Mouse (Mus musculus): Measurements from ENCODE around the gene Twf1. TPM values are rescaled to one million over a fixed set of nuclear protein-coding genes. Genes with fewer than 3 reads are reported as not detected.

Gene Twf1
- total and polyA plus RNA-seq, 3 experiments: 10.4 to 37.0 (median 30.1) TPM

DNA sequence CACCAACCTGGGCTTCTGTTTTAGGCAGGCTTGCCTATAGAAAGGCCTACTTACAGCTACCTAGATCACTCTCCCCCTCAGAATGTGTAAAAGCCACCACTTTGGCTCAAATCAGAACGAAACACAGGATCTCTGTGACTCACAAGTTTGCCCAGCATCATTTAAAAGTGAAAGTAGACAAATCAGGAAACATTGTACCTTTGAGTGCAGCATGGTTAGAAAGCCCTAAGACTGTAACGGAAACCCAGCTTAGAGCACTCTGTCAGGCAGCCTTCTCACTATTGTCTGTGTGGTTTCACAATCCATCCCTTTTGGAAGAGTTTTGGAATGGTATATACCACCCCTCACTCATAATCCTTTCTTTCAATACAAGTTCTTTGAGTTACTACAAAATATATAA is 24.8 kb downstream of the Twf1 start:
- H3K36me3 ChIP-seq (replicated peaks in 1 of 2; ENCODE audit: control insufficient read depth in 1 of 2, insufficient read depth in 1 of 2, low read length in 1 of 2): peaks cover 13 to 72% of the 10 kb centered on the region in 2 experiments
- H3K4me3 ChIP-seq (replicated peaks in 1 of 3; ENCODE audit: low read depth in 2 of 3, low read length in 2 of 3, poor library complexity in 1 of 3): no peak overlapping the region
- peaks cover 0 to 19% of the 10 kb centered on the region in 2 experiments; a peak in 2 of 4 replicates for H3K4me1 ChIP-seq (ENCODE audit: control insufficient read depth in 1 of 2, insufficient read depth in 2 of 2)
- DNase-seq (ENCODE audit: extremely low read depth): no peak
- no peak overlapping the region for H3K4me2 ChIP-seq (ENCODE audit: insufficient read depth, low read depth, poor library complexity, severe bottlenecking)
- H3K9ac ChIP-seq (ENCODE audit: insufficient read depth, low read depth): no peak overlapping the region
- in situ Hi-C loops (cut with MboI; ENCODE audit: low pct_ligation_motif_present, low pct_unique_long_range_greater_than_20kb, low sequenced_read_pairs): no loop called here
- H3K27me3 ChIP-seq (replicated peaks): no peaks in the 10 kb centered on the region
- dilution Hi-C loops (cut with MboI; ENCODE audit: extremely low pct_ligation_motif_present, extremely low pct_unique_long_range_greater_than_20kb, low sequenced_read_pairs): no loop called here
- TF ChIP-seq SIN3A (IDR thresholded peaks at IDR 0.05; ENCODE audit: low read length) (no peak), ETS1 (conservative IDR thresholded peaks at IDR 0.05; ENCODE audit: low read depth, low read length) (no peak), SMC3 (IDR thresholded peaks at IDR 0.05; ENCODE audit: low read depth, low read length) (no peak), JUND (conservative IDR thresholded peaks at IDR 0.05; ENCODE audit: low read depth, low read length) (no peak)
- no peaks in the 10 kb centered on the region for H3K9me3 ChIP-seq (replicated peaks; ENCODE audit: low read length)
- H3K79me2 ChIP-seq (replicated peaks; ENCODE audit: control insufficient read depth, extremely low read depth, insufficient read depth, poor library complexity, severe bottlenecking): no peaks in the 10 kb centered on the region
- H3K27ac ChIP-seq (ENCODE audit: insufficient read depth, low read depth): no peak overlapping the region

DNA sequence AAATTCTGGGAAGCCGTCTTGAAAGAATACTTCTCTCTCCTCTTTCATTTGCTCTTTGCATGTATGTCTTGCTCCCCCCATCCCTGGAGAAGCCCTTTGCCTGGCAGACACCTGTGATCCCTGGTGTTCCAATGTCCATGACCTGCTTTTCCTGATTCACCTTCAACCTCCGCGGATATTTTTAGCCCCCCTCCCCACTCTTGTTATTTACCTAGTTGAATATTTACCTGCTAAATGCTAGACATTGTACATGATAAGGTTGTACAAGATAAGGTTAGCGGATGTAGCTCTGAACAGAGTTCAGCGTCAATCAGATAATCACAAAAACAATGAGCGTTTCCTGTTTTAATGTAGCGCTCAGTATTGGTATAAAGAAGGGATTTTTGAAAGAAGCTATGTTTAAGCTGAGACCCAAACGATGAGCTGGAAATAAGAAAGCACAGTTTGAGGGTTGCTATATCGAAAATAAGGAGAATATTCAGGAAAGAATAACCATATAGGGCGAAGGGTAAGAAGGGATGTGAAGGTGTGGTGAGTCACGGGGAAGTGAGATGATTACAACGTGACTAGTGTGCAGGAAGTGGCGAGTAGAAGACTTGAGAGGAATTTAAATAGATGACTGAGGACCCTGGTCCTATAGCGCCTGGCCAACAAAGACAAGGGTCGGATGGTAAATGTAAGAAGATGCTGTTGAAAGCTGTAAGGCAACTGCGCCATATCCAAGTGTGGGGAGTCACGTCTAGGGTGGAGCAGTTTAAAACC is 30.6 kb downstream of the Twf1 start:
- in situ Hi-C loops (cut with MboI; ENCODE audit: low pct_ligation_motif_present, low pct_unique_long_range_greater_than_20kb, low sequenced_read_pairs): no loop called here
- H3K36me3 ChIP-seq (replicated peaks in 1 of 2; ENCODE audit: control insufficient read depth in 1 of 2, insufficient read depth in 1 of 2, low read length in 1 of 2): peaks cover 28 to 73% of the 10 kb centered on the region in 2 experiments
- TF ChIP-seq USF2 (conservative IDR thresholded peaks at IDR 0.05; ENCODE audit: low read depth, low read length) (no peak), MAZ (IDR thresholded peaks at IDR 0.05; ENCODE audit: low read depth, low read length) (no peak), JUND (conservative IDR thresholded peaks at IDR 0.05; ENCODE audit: low read depth, low read length) (no peak), SMC3 (IDR thresholded peaks at IDR 0.05; ENCODE audit: low read depth, low read length) (no peak), JUN (IDR thresholded peaks at IDR 0.05; ENCODE audit: insufficient read depth, low read depth, low read length) (no peak), PAX5 (IDR thresholded peaks at IDR 0.05; ENCODE audit: low read length) (no peak), ELF1 (IDR thresholded peaks at IDR 0.05; ENCODE audit: low read depth, low read length) (no peak), CHD2 (IDR thresholded peaks at IDR 0.05; ENCODE audit: low read length) (no peak), MEF2A (IDR thresholded peaks at IDR 0.05; ENCODE audit: borderline replicate concordance, low read depth, low read length) (no peak)

DNA sequence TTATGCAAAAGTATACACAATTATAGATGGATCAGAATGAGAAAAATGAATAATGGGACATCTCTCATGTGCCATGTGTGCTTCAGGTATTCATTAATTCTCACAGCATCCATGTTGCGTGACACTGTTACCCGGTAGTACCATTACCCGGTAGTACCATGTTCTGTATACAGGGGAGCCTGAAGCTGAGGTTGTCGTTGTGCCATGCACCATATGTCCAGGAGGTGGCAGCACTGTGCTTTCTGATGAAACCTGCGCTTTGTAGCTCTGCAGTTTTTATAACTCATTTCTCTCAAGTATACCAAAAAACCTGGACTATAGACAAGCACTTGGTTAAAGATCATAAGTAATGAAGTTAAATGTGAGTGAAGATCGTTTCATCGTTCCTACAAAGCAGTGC is 32.2 kb downstream of the Twf1 start:
- Histone ChIP-seq H3K4me3 (replicated peaks in 1 of 3; ENCODE audit: low read depth in 2 of 3, low read length in 2 of 3, poor library complexity in 1 of 3) (no peak overlapping the region), H3K4me2 (ENCODE audit: insufficient read depth, low read depth, poor library complexity, severe bottlenecking) (no peak overlapping the region), H3K36me3 (replicated peaks in 1 of 2; ENCODE audit: control insufficient read depth in 1 of 2, insufficient read depth in 1 of 2, low read length in 1 of 2) (peaks cover 33 to 79% of the 10 kb centered on the region in 2 experiments), H3K9me3 (replicated peaks; ENCODE audit: low read length) (peaks cover 3% of the 10 kb centered on the region), H3K79me2 (replicated peaks; ENCODE audit: control insufficient read depth, extremely low read depth, insufficient read depth, poor library complexity, severe bottlenecking) (no peaks in the 10 kb centered on the region), H3K27ac (ENCODE audit: insufficient read depth, low read depth) (no peak overlapping the region), H3K27me3 (replicated peaks) (no peaks in the 10 kb centered on the region), H3K4me1 (ENCODE audit: control insufficient read depth in 1 of 2, insufficient read depth in 2 of 2) (no peaks in the 10 kb centered on the region), H3K9ac (ENCODE audit: insufficient read depth, low read depth) (no peak overlapping the region)
- in situ Hi-C loops (cut with MboI; ENCODE audit: low pct_ligation_motif_present, low pct_unique_long_range_greater_than_20kb, low sequenced_read_pairs) (no loop called here), dilution Hi-C loops (cut with MboI; ENCODE audit: extremely low pct_ligation_motif_present, extremely low pct_unique_long_range_greater_than_20kb, low sequenced_read_pairs) (no loop called here)
- DNase-seq (ENCODE audit: extremely low read depth): peak; percentile 87
- TF ChIP-seq IRF4 (IDR thresholded peaks at IDR 0.05; ENCODE audit: low read depth, low read length): peak; percentile 65
- 0 out of 2 replicates have a peak, but pooled peaks have one; percentile 50 for TF ChIP-seq SIN3A (IDR thresholded peaks at IDR 0.05; ENCODE audit: low read length)
- TF ChIP-seq ETS1 (conservative IDR thresholded peaks at IDR 0.05; ENCODE audit: low read depth, low read length): no peak
- peak; percentile 90 for TF ChIP-seq SMC3 (IDR thresholded peaks at IDR 0.05; ENCODE audit: low read depth, low read length)
- peak; percentile 60; the same call in 1 of the 2 replicates for TF ChIP-seq ELF1 (IDR thresholded peaks at IDR 0.05; ENCODE audit: low read depth, low read length)
- no peak for TF ChIP-seq KAT2A (IDR thresholded peaks at IDR 0.05; ENCODE audit: insufficient replicate concordance, low read length)
- TF ChIP-seq RAD21 (IDR thresholded peaks at IDR 0.05; ENCODE audit: low read depth, low read length): peak; percentile 88
- 0 out of 2 replicates have a peak, but pooled peaks have one; percentile 19 for TF ChIP-seq NRF1 (IDR thresholded peaks at IDR 0.05; ENCODE audit: low read depth, low read length)
- peak; percentile 24; the same call in 1 of the 2 replicates for TF ChIP-seq MAFK (IDR thresholded peaks at IDR 0.05; ENCODE audit: insufficient replicate concordance, low read length)
- peak; percentile 31; the same call in 1 of the 2 replicates for TF ChIP-seq JUND (conservative IDR thresholded peaks at IDR 0.05; ENCODE audit: low read depth, low read length)
- TF ChIP-seq MYC (IDR thresholded peaks at IDR 0.05; ENCODE audit: low read depth, low read length): peak; percentile 56; the same call in 1 of the 2 replicates
- 0 out of 2 replicates have a peak, but pooled peaks have one; percentile 17 for TF ChIP-seq MAX (IDR thresholded peaks at IDR 0.05; ENCODE audit: low read length)
- TF ChIP-seq ZKSCAN1 (IDR thresholded peaks at IDR 0.05; ENCODE audit: borderline replicate concordance, low read depth, low read length): no peak
- peak; percentile 42; the same call in 1 of the 2 replicates for TF ChIP-seq ZC3H11A (IDR thresholded peaks at IDR 0.05; ENCODE audit: low read depth, low read length)
- TF ChIP-seq MXI1 (IDR thresholded peaks at IDR 0.05; ENCODE audit: low read depth, low read length): peak; percentile 60; the same call in 1 of the 2 replicates
- peak; percentile 58; the same call in 1 of the 2 replicates for TF ChIP-seq NELFE (IDR thresholded peaks at IDR 0.05; ENCODE audit: low read depth, low read length)

More for the DNA sequence above, 30.6 kb downstream of the Twf1 start:
- no peak for DNase-seq (ENCODE audit: extremely low read depth)
- no peak overlapping the region for H3K4me2 ChIP-seq (ENCODE audit: insufficient read depth, low read depth, poor library complexity, severe bottlenecking)
- dilution Hi-C loops (cut with MboI; ENCODE audit: extremely low pct_ligation_motif_present, extremely low pct_unique_long_range_greater_than_20kb, low sequenced_read_pairs): no loop called here
- no peaks in the 10 kb centered on the region for H3K9me3 ChIP-seq (replicated peaks; ENCODE audit: low read length)
- no peak overlapping the region for H3K9ac ChIP-seq (ENCODE audit: insufficient read depth, low read depth)
- H3K4me3 ChIP-seq (replicated peaks in 1 of 3; ENCODE audit: low read depth in 2 of 3, low read length in 2 of 3, poor library complexity in 1 of 3): no peak overlapping the region
- no peaks in the 10 kb centered on the region for H3K27me3 ChIP-seq (replicated peaks)
- H3K79me2 ChIP-seq (replicated peaks; ENCODE audit: control insufficient read depth, extremely low read depth, insufficient read depth, poor library complexity, severe bottlenecking): no peaks in the 10 kb centered on the region
- H3K27ac ChIP-seq (ENCODE audit: insufficient read depth, low read depth): no peak overlapping the region
- peaks cover 0 to 5% of the 10 kb centered on the region in 2 experiments; a peak in 1 of 4 replicates for H3K4me1 ChIP-seq (ENCODE audit: control insufficient read depth in 1 of 2, insufficient read depth in 2 of 2)

Measured in CH12.LX (cell line).